Mouse (Mus musculus) retina, postnatal 1 day (tissue): ENCODE results near the gene Macrod2.
A peak's percentile ranks its signal among the peaks of the same experiment; 100 is the strongest.

ENCODE experiments used
- DNase-seq: peaks from one replicate; pipeline ENCODE4 v3.0.0-alpha.2; 2012

The Macrod2 gene

GRCm38 (mm10) chr2:141091320-141091719, 696.2 kb downstream of the Macrod2 start:
- peak; percentile 8 for DNase-seq

GRCm38 (mm10) chr2:141117579-141117978, 722.5 kb downstream of the Macrod2 start:
- no peak for DNase-seq

- no peak for DNase-seq
These were observed 728.8 kb downstream of the Macrod2 start for GRCm38 (mm10) chr2:141123875-141124274.

GRCm38 (mm10) chr2:141125638-141126037, 730.5 kb downstream of the Macrod2 start:
- DNase-seq, result no peak

GRCm38 (mm10) chr2:141142266-141142665, 747.2 kb downstream of the Macrod2 start:
- DNase-seq, result peak; percentile 22

GRCm38 (mm10) chr2:141152011-141152772, 757.1 kb downstream of the Macrod2 start:
- peak; percentile 27 for DNase-seq

- peak; percentile 14 for DNase-seq
These were observed 760.9 kb downstream of the Macrod2 start for GRCm38 (mm10) chr2:141155972-141156371.

GRCm38 (mm10) chr2:141156979-141157593, 762.0 kb downstream of the Macrod2 start:
- peak; percentile 84 for DNase-seq

GRCm38 (mm10) chr2:141158161-141158560, 763.1 kb downstream of the Macrod2 start:
- no peak for DNase-seq

- DNase-seq, result peak; percentile 57
These were observed 768.8 kb downstream of the Macrod2 start for GRCm38 (mm10) chr2:141163918-141164317.

- DNase-seq, result no peak
These were observed 774.5 kb downstream of the Macrod2 start for GRCm38 (mm10) chr2:141169586-141169985.

- DNase-seq, result no peak
These were observed 778.1 kb downstream of the Macrod2 start for GRCm38 (mm10) chr2:141173167-141173566.

GRCm38 (mm10) chr2:141173607-141174006, 778.5 kb downstream of the Macrod2 start:
- no peak for DNase-seq

- DNase-seq, result no peak
These were observed 785.5 kb downstream of the Macrod2 start for GRCm38 (mm10) chr2:141180656-141181055.

GRCm38 (mm10) chr2:141182034-141182759, 787.1 kb downstream of the Macrod2 start:
- no peak for DNase-seq

GRCm38 (mm10) chr2:141194476-141194875, 799.4 kb downstream of the Macrod2 start:
- DNase-seq, result no peak

GRCm38 (mm10) chr2:141200481-141200880, 805.4 kb downstream of the Macrod2 start:
- DNase-seq, result no peak

- peak; percentile 78 for DNase-seq
These were observed 806.4 kb downstream of the Macrod2 start for GRCm38 (mm10) chr2:141201303-141202014.

GRCm38 (mm10) chr2:141202015-141202364, 806.9 kb downstream of the Macrod2 start:
- peak; percentile 24 for DNase-seq

- no peak for DNase-seq
These were observed 816.2 kb downstream of the Macrod2 start for GRCm38 (mm10) chr2:141211346-141211745.

GRCm38 (mm10) chr2:141212291-141212690, 817.2 kb downstream of the Macrod2 start:
- DNase-seq, result no peak

- peak; percentile 71 for DNase-seq
These were observed 822.4 kb downstream of the Macrod2 start for GRCm38 (mm10) chr2:141217490-141217889.

GRCm38 (mm10) chr2:141217925-141218324, 822.8 kb downstream of the Macrod2 start:
- DNase-seq, result no peak
